Mouse (Mus musculus) right cerebral cortex, adult 18-20 months (tissue): ENCODE measurements around the gene Cpne6.

ENCODE experiments used
- DNase-seq: peaks from one replicate; pipeline ENCODE4 v3.0.0; 2022; ENCODE audit warnings: mixed read lengths

Cpne6 gene

GRCm38 (mm10) chr14:55510125-55510731 is at the start of gene Cpne6:
Gene Cpne6 (plus strand): TSS chr14:55510445.
- peak; percentile 72 for DNase-seq

- no peak for DNase-seq
Measured at GRCm38 (mm10) chr14:55461757-55462156, 48.5 kb upstream of the Cpne6 start.

GRCm38 (mm10) chr14:55466481-55466880 is 43.8 kb upstream of the Cpne6 start:
- DNase-seq = no peak

DNA sequence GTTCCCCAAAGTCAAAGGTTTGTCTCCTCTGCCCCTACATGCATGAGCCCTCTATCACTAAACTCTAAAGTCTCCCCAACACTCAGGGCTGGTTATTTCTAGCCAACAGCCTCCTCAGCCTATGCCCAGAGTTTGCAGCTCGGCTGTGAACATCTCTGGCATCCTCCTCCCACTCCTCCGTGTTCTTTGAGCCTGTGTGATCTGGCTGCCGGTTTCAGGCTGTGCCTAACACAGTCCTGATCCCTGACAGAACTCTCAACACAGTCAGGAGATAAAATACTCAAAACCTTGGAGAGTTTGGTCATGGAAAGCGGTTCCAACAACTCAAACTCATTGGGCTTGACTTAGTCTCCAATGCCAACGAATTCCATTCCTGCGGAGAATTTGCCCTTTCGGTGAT is 43.1 kb upstream of the Cpne6 start:
- DNase-seq = peak; percentile 53

DNA sequence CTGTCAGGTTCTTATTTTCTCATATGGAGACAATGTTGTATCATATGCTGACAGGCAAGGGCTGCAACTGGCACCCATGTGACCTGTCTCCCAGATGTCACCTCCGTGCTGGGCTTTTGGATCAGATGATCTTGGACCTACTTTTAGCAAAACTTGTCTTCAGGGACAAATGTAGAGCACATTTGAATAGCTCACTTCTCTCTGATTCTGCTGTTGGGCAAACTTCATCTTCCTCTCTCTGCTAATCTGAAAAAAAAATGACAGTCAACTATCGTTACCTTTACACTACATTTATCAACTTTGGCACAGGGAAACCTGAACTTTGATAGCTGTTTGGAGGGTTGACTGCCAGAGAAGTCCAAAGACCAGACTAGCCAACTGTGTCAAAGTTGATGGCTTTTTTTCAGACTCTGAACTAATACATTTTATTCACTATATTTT is 41.9 kb upstream of the Cpne6 start:
- DNase-seq = no peak

DNA sequence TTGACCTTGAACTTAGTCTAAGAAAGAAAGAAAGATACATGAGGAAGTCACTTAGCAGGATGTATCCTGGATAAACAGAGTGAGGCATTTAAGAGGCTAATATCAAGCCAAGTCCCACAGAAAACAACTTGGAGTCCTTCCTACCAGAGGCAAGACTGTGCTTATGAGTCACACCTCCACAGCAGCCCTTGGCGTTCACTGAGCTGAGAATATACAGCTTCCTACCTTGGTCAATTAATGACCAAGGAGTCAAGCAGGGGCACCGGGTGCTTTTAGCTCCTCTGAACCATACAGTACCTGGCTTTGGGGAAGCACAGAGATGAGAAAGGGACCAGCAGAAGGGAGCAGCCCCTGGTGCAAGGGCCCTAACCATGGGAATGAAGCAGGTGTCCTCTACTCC is 41.2 kb upstream of the Cpne6 start:
- DNase-seq = no peak

GRCm38 (mm10) chr14:55469821-55470220 is 40.4 kb upstream of the Cpne6 start:
- DNase-seq = no peak

DNA sequence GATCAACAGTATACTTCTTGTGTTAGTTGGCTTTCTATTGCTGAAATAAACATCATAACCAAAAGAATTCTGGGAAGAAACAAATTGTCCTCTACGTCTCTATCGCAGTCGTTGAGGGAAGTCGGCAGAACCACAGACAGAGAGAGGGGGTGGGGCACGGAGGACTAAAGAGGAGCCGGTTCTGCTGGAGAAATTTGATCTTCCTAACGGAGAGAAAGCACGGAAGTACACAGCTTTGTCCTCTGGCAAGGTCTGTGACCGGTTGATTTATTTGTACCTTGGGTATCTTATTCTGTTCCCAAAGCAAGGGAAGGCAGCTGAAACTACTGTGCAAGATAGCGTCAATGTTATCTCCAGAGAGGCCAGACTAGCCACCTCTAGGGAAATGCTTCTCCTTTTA is 39.4 kb upstream of the Cpne6 start:
- DNase-seq = no peak

DNA sequence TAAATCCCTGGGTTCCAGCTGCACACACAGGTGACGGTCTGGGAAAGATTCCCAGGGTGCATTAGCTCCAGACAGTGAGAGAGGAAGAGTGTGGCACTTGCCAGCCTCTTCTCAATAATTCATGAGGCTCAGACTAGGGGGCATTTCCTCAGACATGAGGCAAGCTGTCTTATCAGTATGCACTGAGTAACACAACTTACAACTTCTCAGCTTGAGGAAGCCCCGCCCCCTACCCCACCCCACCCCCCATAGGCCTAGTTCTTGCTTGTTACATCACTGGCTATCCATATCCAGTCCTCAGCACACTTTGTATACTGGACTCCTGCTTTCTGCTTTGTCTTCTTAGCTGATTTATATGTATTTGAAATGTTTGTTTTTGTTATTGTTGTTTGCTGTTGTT is 34.6 kb upstream of the Cpne6 start:
- DNase-seq = no peak

DNA sequence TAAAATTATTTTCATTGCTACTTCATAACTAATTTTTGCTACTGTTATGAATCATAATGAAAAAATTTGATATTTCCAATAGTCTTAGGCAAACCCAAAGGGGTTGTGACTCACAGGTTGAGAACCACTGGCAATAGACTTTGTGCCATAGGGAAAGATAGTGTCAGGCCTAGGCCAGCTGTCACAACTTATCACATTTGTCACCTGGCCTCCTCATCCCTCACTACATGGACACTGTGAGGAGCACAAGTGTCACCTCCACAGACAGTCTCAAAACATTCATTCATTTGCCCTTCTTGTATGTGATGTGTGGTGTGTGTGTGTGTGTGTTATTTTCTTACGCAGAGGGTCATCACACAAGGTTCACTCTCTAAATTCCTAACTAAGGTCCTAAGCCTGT is 32.8 kb upstream of the Cpne6 start:
- DNase-seq = no peak

DNA sequence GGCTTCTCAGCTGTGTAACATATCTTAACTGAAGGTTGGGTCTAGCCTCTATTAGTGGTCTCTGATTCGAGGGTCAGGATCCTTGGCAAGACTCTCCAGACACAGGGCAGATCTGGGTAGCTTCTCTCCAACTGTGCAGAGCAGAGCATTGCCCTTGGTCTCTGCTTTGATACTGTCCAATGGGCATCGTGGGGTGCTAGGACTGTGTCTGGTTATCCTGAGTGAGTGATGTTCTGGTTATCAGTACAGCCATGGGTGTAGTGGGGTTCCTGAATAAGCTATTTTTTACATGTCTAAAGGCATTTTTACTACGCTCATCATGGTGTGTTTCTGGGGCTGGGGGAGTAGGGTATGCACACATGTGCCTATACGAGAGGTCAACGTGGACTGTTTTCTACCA is 32.4 kb upstream of the Cpne6 start:
- DNase-seq = no peak

- DNase-seq = peak; percentile 78
Measured at GRCm38 (mm10) chr14:55478651-55479599, 31.3 kb upstream of the Cpne6 start, which contains the start of gene Dhrs4. Gene Dhrs4 (plus strand): TSS chr14:55478758.

GRCm38 (mm10) chr14:55479629-55480028 is 30.6 kb upstream of the Cpne6 start:
- no peak for DNase-seq

- DNase-seq = no peak
Measured at GRCm38 (mm10) chr14:55484430-55485085, 25.7 kb upstream of the Cpne6 start.

- DNase-seq = no peak
Measured at GRCm38 (mm10) chr14:55486836-55487235, 23.4 kb upstream of the Cpne6 start.

GRCm38 (mm10) chr14:55490361-55491201 is 19.7 kb upstream of the Cpne6 start, which contains the start of gene Carmil3:
Gene Carmil3 (plus strand): TSS chr14:55490651.
- peak; percentile 89 for DNase-seq

DNA sequence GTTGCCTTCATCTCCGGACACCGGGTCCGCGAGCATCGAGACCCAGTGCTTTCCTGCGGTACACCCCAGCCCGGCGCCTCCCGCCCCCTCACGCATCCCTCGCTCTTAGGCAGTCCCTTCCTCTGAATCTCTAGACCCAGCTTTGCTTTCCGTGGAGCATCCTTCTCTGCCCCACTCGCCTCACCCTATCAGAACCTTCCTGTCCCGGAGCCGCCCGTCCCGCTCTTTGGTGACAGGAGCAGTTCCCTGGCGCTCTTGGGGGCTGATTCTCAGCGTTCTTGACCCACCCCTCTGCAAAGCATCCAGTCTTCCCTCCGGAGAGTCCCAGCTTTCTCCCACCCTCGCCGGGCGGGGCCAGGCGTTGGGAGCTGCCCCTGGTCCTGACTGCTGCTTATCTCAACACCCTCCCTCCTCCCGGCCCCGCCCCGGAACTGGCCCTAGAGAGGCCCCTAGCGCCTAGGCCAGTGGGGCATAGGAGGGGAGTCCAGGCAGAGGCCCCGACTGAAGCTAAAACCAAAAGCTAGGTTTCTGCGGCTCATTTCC is 18.9 kb upstream of the Cpne6 start:
- DNase-seq = peak; percentile 74

DNA sequence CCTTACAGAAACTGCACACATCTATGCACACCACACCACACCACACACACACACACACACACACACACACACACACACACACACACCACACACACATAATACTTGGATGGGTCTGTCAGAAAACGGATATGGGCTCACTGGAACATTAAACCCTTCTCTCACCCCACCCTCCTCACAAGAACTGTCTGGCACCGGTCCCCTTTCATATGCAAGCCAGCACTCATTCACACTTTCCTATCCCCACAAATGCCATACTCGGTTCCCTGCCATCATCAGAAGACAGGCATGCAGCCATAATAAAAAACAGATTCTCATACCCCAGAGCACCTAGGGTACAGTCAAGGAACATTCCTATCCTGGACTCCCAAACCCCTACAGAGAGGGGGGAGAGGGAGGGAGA is 18.1 kb upstream of the Cpne6 start:
- DNase-seq = no peak

DNA sequence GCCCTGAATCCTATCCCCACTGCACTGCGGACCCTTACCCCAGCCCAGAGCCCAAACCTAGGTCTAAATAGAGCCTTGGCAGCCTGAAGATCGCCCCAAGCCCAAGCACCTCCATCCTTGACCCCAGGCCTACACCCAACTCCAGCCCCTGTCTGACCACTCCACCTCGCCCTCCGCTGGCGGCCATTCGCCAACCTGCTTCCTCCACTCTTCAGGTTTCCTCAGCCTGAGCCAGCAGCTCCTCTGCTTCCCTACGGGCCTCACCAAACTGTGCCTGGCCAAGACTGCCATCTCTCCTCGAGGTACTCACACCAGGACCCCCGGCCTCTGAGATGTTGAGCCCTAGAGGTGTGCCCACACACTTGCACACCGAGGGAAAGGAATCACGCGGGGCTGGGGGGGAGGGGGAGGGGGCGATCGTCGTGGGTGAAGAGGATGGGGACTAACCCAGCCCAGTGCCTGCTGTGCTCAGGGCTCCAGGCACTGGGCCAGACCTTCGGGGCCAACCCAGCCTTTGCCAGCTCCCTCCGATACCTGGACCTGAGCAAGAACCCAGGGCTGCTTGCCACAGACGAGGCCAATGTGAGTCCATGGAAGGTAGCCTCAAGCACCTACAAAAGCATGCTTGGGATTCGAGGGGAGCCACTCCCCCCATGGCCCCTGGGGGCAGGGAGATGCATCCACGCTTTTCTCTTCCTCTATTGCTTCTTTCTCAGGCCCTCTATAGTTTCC is 14.6 kb upstream of the Cpne6 start:
- no peak for DNase-seq

GRCm38 (mm10) chr14:55496761-55497448 is 13.3 kb upstream of the Cpne6 start:
- DNase-seq = no peak

DNA sequence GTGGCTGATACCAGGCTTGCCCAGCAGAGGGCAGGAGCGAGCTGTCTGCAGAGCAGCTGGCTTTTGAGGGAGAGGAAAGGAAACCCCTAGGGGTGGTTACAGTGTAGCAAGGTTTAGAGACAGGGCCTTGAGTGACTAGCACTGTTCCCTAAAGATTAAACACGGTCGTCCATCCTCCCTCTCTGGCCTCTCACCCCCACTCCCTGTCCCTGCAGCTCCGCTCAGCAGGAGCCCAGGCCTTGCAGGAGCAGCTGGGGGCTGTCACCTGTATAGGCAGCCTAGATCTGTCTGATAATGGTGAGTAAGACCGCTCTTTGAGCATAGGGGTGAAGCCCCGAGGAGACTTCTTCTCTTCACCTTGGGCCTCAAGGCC is 12.8 kb upstream of the Cpne6 start:
- DNase-seq = peak; percentile 78
